Mouse (Mus musculus) embryonic facial prominence, embryonic 10.5 days (tissue): ENCODE measurements around the gene Slc50a1. TPM values are rescaled to one million over a fixed set of nuclear protein-coding genes. Genes with fewer than 3 reads are reported as not detected.

Experiments used
- DNase-seq: peaks from one replicate; pipeline ENCODE4 v3.0.0-alpha.2; 2017; ENCODE audit warnings: low spot score
- H3K27ac ChIP-seq: fragments of 300-500 bp; sonication (generic); replicated peaks from 2 replicates; pipeline ENCODE4 v1.5.1; 2016; ENCODE audit warnings: mild to moderate bottlenecking
- H3K27me3 ChIP-seq: fragments of 300-500 bp; sonication (generic); replicated peaks from 2 replicates; pipeline ENCODE4 v1.6.1; 2016; ENCODE audit warnings: low read depth, mild to moderate bottlenecking; ENCODE audit not compliant: poor library complexity, severe bottlenecking
- H3K36me3 ChIP-seq: fragments of 300-500 bp; sonication (generic); replicated peaks from 2 replicates; pipeline ENCODE4 v1.6.1; 2016; ENCODE audit warnings: mild to moderate bottlenecking, moderate library complexity
- H3K4me1 ChIP-seq: fragments of 300-500 bp; sonication (generic); 2 replicates; pipeline ENCODE4 v1.6.1; 2016
- H3K4me3 ChIP-seq: fragments of 300-500 bp; sonication (generic); 2 replicates; pipeline ENCODE4 v1.5.1; 2016; ENCODE audit warnings: mild to moderate bottlenecking, moderate library complexity
- H3K9me3 ChIP-seq: fragments of 300-500 bp; sonication (generic); 2 replicates; pipeline ENCODE4 v1.6.1; 2016; ENCODE audit warnings: mild to moderate bottlenecking
- WGBS: fragments of 180-500 bp; shearing (Covaris S2); methylation state at CpG from one replicate; pipeline ENCODE4 v1.1.7; 2016; 5-methylcytosine and 5-hydroxymethylcytosine counted together
- polyA plus RNA-seq: library from polyadenylated mRNA; unstranded; fragments of >200 nt; fragmentation: Nextera tagmentation; extraction: Ambion mirVana; gene quantifications from 2 replicates; pipeline ENCODE4 v1.2.1, GENCODE M21; 2016

Slc50a1 gene
- polyA plus RNA-seq, 1 experiment from 2014 or later = 34.2 TPM

- Histone ChIP-seq H3K9me3 (no peaks in the 10 kb centered on the region), H3K27ac (no peak overlapping the region), H3K36me3 (peaks cover 32% of the 10 kb centered on the region), H3K4me1 (peaks cover 29% of the 10 kb centered on the region), H3K4me3 (no peak overlapping the region), H3K27me3 (peaks cover 57% of the 10 kb centered on the region)
- WGBS = 84% methylated on average over 14 of the region's 14 CpGs
- no peak for DNase-seq
Observed at GRCm38 (mm10) chr3:89233562-89234110, 36.7 kb downstream of the Slc50a1 start.

GRCm38 (mm10) chr3:89232614-89233013 is 37.8 kb downstream of the Slc50a1 start:
- H3K4me1 ChIP-seq = peaks cover 35% of the 10 kb centered on the region
- peaks cover 22% of the 10 kb centered on the region for H3K36me3 ChIP-seq
- 54% methylated on average over 6 of the region's 6 CpGs for WGBS
- no peaks in the 10 kb centered on the region for H3K9me3 ChIP-seq
- H3K27me3 ChIP-seq = peaks cover 58% of the 10 kb centered on the region
- no peak overlapping the region for H3K4me3 ChIP-seq
- no peak for DNase-seq
- no peak overlapping the region for H3K27ac ChIP-seq

GRCm38 (mm10) chr3:89231772-89232275 is 38.5 kb downstream of the Slc50a1 start:
- Histone ChIP-seq H3K4me3 (no peak overlapping the region), H3K27me3 (peaks cover 58% of the 10 kb centered on the region)
- WGBS = 70% methylated on average over 16 of the region's 16 CpGs

GRCm38 (mm10) chr3:89231345-89231744 is 39.0 kb downstream of the Slc50a1 start:
- Histone ChIP-seq H3K36me3 (peaks cover 16% of the 10 kb centered on the region; the same call in 1 of the 2 replicates), H3K4me3 (no peak overlapping the region), H3K27me3 (peaks cover 58% of the 10 kb centered on the region), H3K27ac (no peak overlapping the region), H3K9me3 (no peaks in the 10 kb centered on the region), H3K4me1 (peaks cover 47% of the 10 kb centered on the region)
- DNase-seq = no peak
- 75% methylated on average over 7 of the region's 7 CpGs for WGBS

More at GRCm38 (mm10) chr3:89231772-89232275, 38.5 kb downstream of the Slc50a1 start:
- H3K9me3 ChIP-seq = no peaks in the 10 kb centered on the region
- peaks cover 42% of the 10 kb centered on the region for H3K4me1 ChIP-seq
- H3K36me3 ChIP-seq = peaks cover 16% of the 10 kb centered on the region; the same call in 1 of the 2 replicates
- DNase-seq = no peak
- H3K27ac ChIP-seq = no peak overlapping the region

DNA sequence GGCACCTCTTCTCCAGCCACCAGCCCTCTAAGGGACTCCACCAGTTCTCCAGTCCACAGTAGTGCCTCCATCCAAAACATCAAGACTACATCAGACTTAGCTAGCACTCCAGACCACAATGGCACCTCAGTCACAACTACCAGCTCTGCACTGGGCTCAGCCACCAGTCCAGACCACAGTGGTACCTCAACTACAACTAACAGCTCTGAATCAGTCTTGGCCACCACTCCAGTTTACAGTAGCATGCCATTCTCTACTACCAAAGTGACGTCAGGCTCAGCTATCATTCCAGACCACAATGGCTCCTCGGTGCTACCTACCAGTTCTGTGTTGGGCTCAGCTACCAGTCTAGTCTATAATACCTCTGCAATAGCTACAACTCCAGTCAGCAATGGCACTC is 39.8 kb downstream of the Slc50a1 start:
- H3K4me3 ChIP-seq = no peak overlapping the region
- peaks cover 54% of the 10 kb centered on the region for H3K4me1 ChIP-seq
- H3K36me3 ChIP-seq = peaks cover 12% of the 10 kb centered on the region
- no peak for DNase-seq
- H3K9me3 ChIP-seq = no peaks in the 10 kb centered on the region
- no peak overlapping the region for H3K27ac ChIP-seq
- WGBS = 86% methylated on average over 2 of the region's 2 CpGs
- peaks cover 63% of the 10 kb centered on the region for H3K27me3 ChIP-seq

DNA sequence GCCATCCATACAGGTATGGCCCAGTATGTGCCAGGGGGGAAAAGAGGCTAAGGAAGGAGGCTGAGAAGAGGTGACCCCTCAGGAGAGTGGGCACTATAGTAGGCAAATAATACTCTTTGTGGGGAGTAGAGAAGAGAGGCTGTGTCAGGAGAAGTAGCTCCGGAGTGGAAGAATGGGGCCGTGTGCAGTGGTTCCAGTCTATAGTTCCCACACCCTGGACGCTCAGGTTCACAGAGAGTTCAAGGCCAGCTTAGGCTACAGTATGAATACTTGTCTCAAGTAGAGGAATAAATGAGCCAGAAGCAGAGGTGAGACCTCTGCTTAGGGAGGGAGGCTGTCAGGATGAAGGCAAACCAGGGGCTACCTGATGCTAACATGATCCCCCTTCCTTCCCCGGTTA is 41.1 kb downstream of the Slc50a1 start:
- Histone ChIP-seq H3K4me1 (peaks cover 67% of the 10 kb centered on the region), H3K27ac (no peak overlapping the region), H3K27me3 (peaks cover 59% of the 10 kb centered on the region), H3K36me3 (peaks cover 16% of the 10 kb centered on the region), H3K9me3 (no peaks in the 10 kb centered on the region), H3K4me3 (0 out of 2 replicates have a peak overlapping the region, but pooled peaks have one; percentile 78)
- no peak for DNase-seq
- WGBS = 61% methylated on average over 4 of the region's 4 CpGs

GRCm38 (mm10) chr3:89228836-89229235 is 41.5 kb downstream of the Slc50a1 start, which contains the start of gene Muc1:
Muc1 (plus strand) TSS chr3:89229057.
- Histone ChIP-seq H3K36me3 (peaks cover 18% of the 10 kb centered on the region), H3K4me1 (peaks cover 72% of the 10 kb centered on the region), H3K9me3 (no peaks in the 10 kb centered on the region), H3K4me3 (peak within 1 kb of the TSS; percentile 78), H3K27me3 (peaks cover 59% of the 10 kb centered on the region), H3K27ac (peak within 1 kb of the TSS; percentile 93)
- WGBS = 20% methylated on average over 10 of the region's 10 CpGs
- no peak for DNase-seq

DNA sequence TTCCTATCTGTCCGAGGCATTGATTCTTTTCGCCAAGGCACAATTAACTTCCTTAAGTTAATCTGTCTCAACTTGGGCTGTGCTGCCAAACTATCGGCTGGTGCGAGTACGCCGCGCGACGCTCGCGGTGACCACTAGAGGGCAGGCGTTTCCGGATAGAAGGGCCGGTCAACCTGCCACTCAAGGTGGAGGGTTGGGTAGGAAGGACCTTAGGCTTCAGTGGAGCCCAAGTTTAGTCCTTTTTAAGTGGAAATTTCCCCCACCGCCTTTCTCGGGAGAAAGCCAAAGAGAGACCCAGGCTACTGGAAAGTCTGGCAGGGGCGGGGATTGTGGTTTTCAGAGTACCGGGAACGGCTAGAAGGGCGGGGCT is 42.2 kb downstream of the Slc50a1 start:
- Histone ChIP-seq H3K36me3 (peaks cover 25% of the 10 kb centered on the region), H3K9me3 (no peaks in the 10 kb centered on the region), H3K27ac (peak overlapping the region; percentile 93), H3K4me3 (peak overlapping the region; percentile 78), H3K4me1 (peaks cover 76% of the 10 kb centered on the region), H3K27me3 (peaks cover 58% of the 10 kb centered on the region)
- peak; percentile 92 for DNase-seq
- WGBS = under 1% methylated on average over 20 of the region's 20 CpGs

- peak; percentile 95 for DNase-seq
- H3K4me1 ChIP-seq = peaks cover 76% of the 10 kb centered on the region
- H3K27ac ChIP-seq = peak overlapping the region; percentile 93
- peak overlapping the region; percentile 78 for H3K4me3 ChIP-seq
- peaks cover 31% of the 10 kb centered on the region for H3K36me3 ChIP-seq
- no peaks in the 10 kb centered on the region for H3K9me3 ChIP-seq
- peaks cover 52% of the 10 kb centered on the region for H3K27me3 ChIP-seq
- WGBS = 3% methylated on average over 41 of the region's 41 CpGs
Observed at GRCm38 (mm10) chr3:89227307-89228179, 42.8 kb downstream of the Slc50a1 start.

GRCm38 (mm10) chr3:89226900-89227299 is 43.5 kb downstream of the Slc50a1 start, which contains the start of gene Mtx1:
Mtx1 (minus strand) TSS chr3:89227088.
- no peak for DNase-seq
- Histone ChIP-seq H3K36me3 (peaks cover 37% of the 10 kb centered on the region), H3K4me3 (peak within 1 kb of the TSS; percentile 78), H3K9me3 (no peaks in the 10 kb centered on the region), H3K27me3 (peaks cover 48% of the 10 kb centered on the region), H3K4me1 (peaks cover 70% of the 10 kb centered on the region), H3K27ac (peak within 1 kb of the TSS; percentile 93)
- 2% methylated on average over 21 of the region's 21 CpGs for WGBS

GRCm38 (mm10) chr3:89226361-89226760 is 44.0 kb downstream of the Slc50a1 start:
- 11% methylated on average over 11 of the region's 11 CpGs for WGBS
- H3K4me1 ChIP-seq = peaks cover 67% of the 10 kb centered on the region

GRCm38 (mm10) chr3:89225918-89226317 is 44.5 kb downstream of the Slc50a1 start:
- Histone ChIP-seq H3K27ac (peak overlapping the region; percentile 93), H3K4me3 (peak overlapping the region; percentile 78), H3K36me3 (peaks cover 47% of the 10 kb centered on the region), H3K9me3 (no peaks in the 10 kb centered on the region), H3K4me1 (peaks cover 72% of the 10 kb centered on the region), H3K27me3 (peaks cover 38% of the 10 kb centered on the region)
- 16% methylated on average over 4 of the region's 4 CpGs for WGBS
- DNase-seq = peak; percentile 65

More at GRCm38 (mm10) chr3:89226361-89226760, 44.0 kb downstream of the Slc50a1 start:
- H3K36me3 ChIP-seq = peaks cover 43% of the 10 kb centered on the region
- peaks cover 43% of the 10 kb centered on the region for H3K27me3 ChIP-seq
- no peaks in the 10 kb centered on the region for H3K9me3 ChIP-seq
- H3K4me3 ChIP-seq = peak overlapping the region; percentile 78
- peak overlapping the region; percentile 93 for H3K27ac ChIP-seq
- peak; percentile 34 for DNase-seq
